Mouse (Mus musculus) T-helper 2 cell (primary cell): ENCODE measurements around the gene Dhps.

Experiments
- in situ Hi-C: fragments of 300-600 bp; cut with MboI, MseI; formaldehyde crosslinking; loops from one replicate; pipeline ENCODE4 v1.15.1; 2025; ENCODE audit warnings: high pct_unique_total_duplicates

Gene Dhps

GRCm38 (mm10) chr8:85062603-85063002, 9.0 kb upstream of the Dhps start:
- in situ Hi-C loops, result loop anchor here (5.0 kb wide), 1 partner anchor 95 kb away; the partner anchor contains the start of genes Gm49661, Prdx2 and Rnaseh2a

DNA sequence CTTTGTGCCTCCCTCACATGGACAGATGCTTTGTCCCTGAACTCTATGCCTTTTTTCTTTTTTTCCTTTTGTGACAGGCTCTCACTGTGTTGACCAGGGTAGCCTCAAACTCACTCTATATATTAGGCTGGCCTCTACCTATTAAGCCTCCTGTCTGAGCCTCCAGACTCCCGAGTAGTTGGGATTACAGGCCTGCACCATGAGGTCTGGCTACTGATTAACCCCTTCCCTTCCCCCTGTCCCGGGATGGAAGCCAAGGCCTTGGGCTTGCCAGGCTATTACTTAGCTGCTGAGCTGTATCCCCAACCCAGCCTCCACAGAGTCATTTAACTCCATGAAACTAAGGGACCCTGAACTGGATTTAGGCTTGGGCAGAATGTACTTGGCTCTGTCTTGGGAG, 6.3 kb upstream of the Dhps start:
- in situ Hi-C loops, result no loop called here

GRCm38 (mm10) chr8:85067155-85067554, 4.4 kb upstream of the Dhps start:
- in situ Hi-C loops, result no loop called here

GRCm38 (mm10) chr8:85067982-85068381, 3.6 kb upstream of the Dhps start, which contains the start of gene Gm5741:
Gene Gm5741 (minus strand): TSS chr8:85067982.
- in situ Hi-C loops, result no loop called here

GRCm38 (mm10) chr8:85071041-85071440, 516 bp upstream of the Dhps start:
- in situ Hi-C loops, result no loop called here

GRCm38 (mm10) chr8:85072364-85072929, 890 bp downstream of the Dhps start:
- in situ Hi-C loops, result no loop called here

DNA sequence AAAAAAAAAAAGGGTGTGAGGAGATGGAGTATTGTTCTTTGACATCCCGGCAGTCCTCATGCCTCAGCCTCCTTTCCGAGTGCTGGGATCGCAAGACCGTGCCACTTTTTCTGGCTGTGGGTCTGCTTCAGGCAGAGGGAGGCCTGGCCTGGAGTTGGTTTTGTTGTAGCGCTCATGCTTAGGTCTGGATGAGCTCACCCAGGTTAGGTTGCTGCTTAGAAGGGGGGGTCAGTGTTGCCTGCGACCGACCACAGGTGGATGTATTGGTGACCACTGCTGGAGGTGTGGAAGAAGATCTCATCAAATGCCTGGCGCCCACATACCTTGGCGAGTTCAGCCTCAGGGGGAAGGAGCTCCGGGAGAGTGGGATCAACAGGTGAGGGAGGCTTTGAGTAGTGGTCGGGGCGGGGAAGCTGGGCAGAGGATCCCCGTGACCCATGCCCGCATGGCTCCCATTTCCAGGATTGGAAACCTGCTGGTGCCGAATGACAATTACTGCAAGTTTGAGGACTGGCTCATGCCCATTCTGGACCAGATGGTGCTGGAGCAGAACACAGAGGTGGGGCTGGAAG, 1.6 kb downstream of the Dhps start:
- in situ Hi-C loops, result no loop called here

- in situ Hi-C loops, result no loop called here
Measured at GRCm38 (mm10) chr8:85074167-85074566, 2.6 kb downstream of the Dhps start.

DNA sequence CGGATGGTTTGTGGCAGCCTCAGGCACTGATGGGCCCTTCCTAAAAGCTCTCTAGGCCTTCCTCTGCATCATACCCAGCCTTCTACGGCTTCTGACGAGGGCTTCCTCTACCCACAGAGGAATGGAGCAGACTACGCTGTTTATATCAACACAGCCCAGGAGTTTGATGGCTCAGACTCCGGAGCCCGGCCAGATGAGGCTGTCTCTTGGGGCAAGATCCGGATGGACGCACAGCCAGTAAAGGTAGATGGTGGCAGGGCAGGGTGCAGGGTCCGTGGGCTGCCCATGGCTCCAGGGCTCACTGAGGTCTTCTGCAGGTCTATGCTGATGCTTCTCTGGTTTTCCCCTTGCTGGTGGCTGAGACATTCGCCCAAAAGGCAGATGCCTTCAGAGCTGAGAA, 3.1 kb downstream of the Dhps start:
- in situ Hi-C loops, result loop anchor here (25.0 kb wide), 1 partner anchor 1813 kb away; the partner anchor contains the start of gene N4bp1

- in situ Hi-C loops, result loop anchor here (25.0 kb wide), 1 partner anchor 1811 kb away; the partner anchor contains the start of gene N4bp1
Measured at GRCm38 (mm10) chr8:85076001-85076400, 4.4 kb downstream of the Dhps start.

DNA sequence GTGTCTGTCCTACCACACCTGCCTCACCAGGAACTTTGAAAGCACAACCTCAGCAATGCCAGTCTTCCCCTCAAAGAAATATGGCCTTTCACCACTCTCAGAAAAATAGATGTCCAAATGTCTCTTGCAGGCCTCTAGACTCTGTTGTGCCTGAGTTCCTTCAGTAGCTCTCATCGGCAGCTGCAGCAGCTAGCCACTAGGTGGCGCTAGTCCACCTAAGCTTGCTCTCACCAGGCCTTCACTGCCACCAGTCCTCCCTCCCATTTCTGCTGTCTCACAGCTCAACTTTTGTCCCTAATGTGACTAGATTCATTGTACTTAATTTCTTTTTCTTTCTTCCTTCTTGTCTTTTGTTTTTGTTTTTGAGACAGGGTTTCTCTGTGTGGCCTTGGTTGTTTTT, 5.4 kb downstream of the Dhps start:
- in situ Hi-C loops, result loop anchor here (25.0 kb wide), 1 partner anchor 1810 kb away; the partner anchor contains the start of gene N4bp1

- in situ Hi-C loops, result loop anchor here (25.0 kb wide), 1 partner anchor 1807 kb away; the partner anchor contains the start of gene N4bp1
Measured at GRCm38 (mm10) chr8:85080214-85080531, 8.6 kb downstream of the Dhps start.

GRCm38 (mm10) chr8:85080532-85081215, 9.1 kb downstream of the Dhps start, which contains the start of gene Wdr83os:
Gene Wdr83os (plus strand): TSS chr8:85080740.
- in situ Hi-C loops, result loop anchor here (25.0 kb wide), 1 partner anchor 1807 kb away; the partner anchor contains the start of gene N4bp1

DNA sequence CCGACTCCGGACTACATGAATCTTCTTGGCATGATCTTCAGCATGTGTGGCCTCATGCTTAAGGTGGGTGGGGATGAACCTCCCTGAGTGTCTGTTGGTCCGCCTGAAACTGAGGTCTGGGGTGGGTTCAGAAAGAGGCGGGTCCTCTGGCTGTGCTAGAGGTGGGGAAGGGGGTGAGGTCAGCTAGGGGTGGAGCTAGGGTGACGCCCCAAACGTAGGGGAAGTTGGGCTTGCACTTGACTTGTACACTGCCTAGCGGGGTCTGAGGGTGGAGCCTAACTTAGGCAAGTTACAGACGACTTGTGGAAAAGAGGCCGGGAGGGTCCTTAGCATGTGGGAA, 9.6 kb downstream of the Dhps start, which contains the start of gene Wdr83:
Wdr83 (minus strand) TSS at position 91 of the 340 bp plus-strand sequence.
- in situ Hi-C loops, result loop anchor here (25.0 kb wide), 1 partner anchor 1806 kb away; the partner anchor contains the start of gene N4bp1

DNA sequence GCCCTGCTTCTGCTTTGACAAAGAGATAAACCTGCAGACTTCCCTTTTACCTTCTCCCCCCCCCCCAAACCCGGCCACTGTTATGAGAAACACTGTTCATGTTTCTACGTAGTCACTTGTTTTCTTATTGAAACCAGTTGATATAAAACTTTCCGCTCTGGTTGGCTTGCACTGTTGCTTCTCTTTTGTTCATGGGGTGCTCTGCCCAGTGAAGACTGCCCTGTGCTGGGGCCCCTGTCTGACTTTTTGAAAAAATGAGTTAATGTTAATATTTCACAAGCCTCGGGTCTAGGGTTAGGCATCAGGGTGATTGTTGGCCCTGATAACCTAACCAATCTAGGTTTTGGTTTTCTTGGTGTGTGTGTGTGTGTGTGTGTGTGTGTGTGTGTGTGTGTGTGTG, 10.6 kb downstream of the Dhps start:
- in situ Hi-C loops, result loop anchor here (25.0 kb wide), 1 partner anchor 1805 kb away; the partner anchor contains the start of gene N4bp1

DNA sequence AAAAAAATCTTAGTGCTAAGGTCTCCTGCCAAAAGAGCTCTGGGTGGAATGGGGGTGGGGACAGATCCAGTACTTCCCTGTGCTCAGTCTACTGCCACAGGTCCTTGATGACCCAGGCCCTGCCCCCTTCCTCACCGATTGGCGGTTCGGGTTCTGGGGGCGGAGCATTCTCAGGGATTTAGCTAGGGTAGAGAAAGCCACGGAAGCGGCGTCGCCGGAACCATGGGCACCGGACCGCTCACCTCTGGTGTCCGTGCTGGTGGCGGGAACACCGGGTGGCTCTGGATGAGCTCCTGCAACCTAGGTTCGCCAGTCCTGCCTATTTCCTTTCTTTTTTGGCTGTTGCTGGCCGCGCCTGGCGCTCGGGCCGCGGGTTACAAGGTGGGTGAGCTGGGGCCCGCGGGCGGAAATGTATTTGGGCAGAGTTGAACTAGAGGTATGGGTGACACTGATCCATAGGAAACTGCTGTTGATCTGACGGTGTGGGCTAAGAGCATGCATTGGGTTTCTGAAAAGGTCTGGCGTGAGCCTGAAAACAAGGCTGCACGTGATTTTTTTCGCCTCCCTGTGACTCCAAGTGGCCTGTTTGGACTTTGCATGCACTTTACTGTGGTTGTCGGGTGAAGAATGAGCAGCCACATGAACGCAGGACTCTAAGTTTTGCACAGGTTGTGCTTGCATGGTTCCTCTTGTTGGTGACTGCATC, 11.7 kb downstream of the Dhps start, which contains the start of gene Man2b1:
Man2b1 (plus strand) TSS at position 163 of the 706 bp plus-strand sequence.
- in situ Hi-C loops, result loop anchor here (25.0 kb wide), 1 partner anchor 1804 kb away; the partner anchor contains the start of gene N4bp1

GRCm38 (mm10) chr8:85084633-85085032, 13.1 kb downstream of the Dhps start:
- in situ Hi-C loops, result loop anchor here (25.0 kb wide), 1 partner anchor 1803 kb away; the partner anchor contains the start of gene N4bp1

DNA sequence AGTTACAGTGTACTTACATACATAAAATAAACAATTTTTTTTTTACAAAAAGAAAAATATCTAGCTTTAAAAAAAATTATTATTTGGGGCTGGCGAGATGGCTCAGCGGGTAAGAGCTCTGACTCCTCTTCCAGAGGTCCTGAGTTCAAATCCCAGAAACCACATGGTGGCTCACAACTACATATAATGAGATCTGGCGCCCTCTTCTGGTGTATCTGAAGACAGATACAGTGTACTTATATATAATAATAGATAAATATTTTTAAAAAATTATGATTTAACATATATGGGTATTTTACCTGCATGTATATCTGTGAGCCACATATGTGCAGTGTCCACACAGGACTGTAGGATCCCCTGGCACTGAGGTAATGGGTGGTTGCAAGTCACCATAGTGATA, 14.7 kb downstream of the Dhps start:
- in situ Hi-C loops, result loop anchor here (25.0 kb wide), 1 partner anchor 1801 kb away; the partner anchor contains the start of gene N4bp1

- in situ Hi-C loops, result loop anchor here (25.0 kb wide), 1 partner anchor 1799 kb away; the partner anchor contains the start of gene N4bp1
Measured at GRCm38 (mm10) chr8:85088771-85089170, 17.2 kb downstream of the Dhps start.

DNA sequence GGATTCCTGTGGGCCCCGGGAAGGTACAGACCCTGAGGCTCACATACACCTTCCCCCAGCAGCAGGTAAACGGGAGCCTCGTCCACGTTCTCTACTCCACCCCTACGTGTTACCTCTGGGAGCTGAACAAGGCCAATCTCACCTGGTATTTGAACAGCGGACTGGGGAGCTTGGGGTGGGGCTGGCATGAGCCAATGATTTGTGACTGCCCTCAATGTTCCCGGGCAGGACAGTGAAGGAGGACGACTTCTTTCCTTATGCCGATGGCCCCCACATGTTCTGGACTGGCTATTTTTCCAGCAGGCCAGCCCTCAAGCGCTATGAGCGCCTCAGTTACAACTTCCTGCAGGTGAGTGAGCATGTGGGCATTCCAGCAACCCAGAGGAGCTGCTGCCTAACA, 19.3 kb downstream of the Dhps start:
- in situ Hi-C loops, result loop anchor here (25.0 kb wide), 1 partner anchor 1796 kb away; the partner anchor contains the start of gene N4bp1

- in situ Hi-C loops, result loop anchor here (25.0 kb wide), 1 partner anchor 1796 kb away; the partner anchor contains the start of gene N4bp1
Measured at GRCm38 (mm10) chr8:85091526-85092090, 20.1 kb downstream of the Dhps start.
